Mouse (Mus musculus): ENCODE data around the gene Stx1a. TPM values are rescaled to one million over a fixed set of nuclear protein-coding genes. Genes with fewer than 3 reads are reported as not detected.
"Not testable (repeated sequence)": the region's sequence is repeated elsewhere in the genome, so short reads cannot be mapped to it uniquely, and the experiment has no call there.

Gene Stx1a
- polyA plus RNA-seq, 1 experiment: 10.5 TPM

DNA sequence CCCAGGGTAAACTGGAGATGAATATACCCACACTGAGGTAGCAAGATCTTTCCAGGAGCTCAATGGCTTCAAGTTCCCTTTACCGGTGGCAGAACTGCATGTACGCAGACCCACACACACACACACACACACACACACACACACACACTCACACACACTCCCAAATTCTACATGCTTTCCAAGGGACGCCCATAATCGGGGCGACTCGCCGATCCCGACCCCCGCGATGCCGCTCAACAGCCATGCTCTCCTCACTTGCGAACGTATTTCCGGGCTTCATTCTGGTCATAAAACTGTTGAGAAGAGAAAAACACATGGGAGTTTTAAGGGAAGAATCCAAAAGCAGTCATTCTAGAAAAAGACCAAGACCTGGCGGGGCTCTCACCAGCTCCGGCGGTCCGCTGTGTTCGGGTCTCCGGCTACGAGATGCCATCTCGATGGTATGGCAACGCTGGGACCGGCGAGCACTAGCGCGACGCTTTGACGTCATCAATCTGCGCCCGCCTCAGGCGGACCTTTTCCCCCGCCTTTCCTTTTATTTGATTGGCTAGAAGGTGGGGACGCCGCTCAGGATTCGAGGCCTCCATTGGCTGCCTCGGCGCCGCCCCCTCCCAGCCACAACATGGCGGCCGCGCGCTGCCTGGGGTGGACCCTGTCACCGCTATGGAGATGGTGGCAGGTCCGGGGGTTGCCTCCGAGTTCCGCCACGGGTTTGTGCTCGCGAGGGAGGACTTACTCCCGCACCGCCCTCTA is 40.5 kb downstream of the Stx1a start, which contains the start of gene Dnajc30:
Gene Dnajc30 (plus strand): TSS at position 574 of the 753 bp plus-strand sequence.
- Histone ChIP-seq H3K4me1 (ENCODE audit: control insufficient read depth, insufficient read depth, low read length) (no peaks in the 10 kb centered on the region), H3K4me3 (ENCODE audit: low read depth, low read length) (peak within 1 kb of the TSS; percentile 99), H3K27ac (ENCODE audit: insufficient read depth, low read length) (no peak within 1 kb of the TSS), H3K9me3 (replicated peaks; ENCODE audit: control insufficient read depth, insufficient read depth, low read length, poor library complexity, severe bottlenecking) (no peaks in the 10 kb centered on the region), H3K36me3 (ENCODE audit: control insufficient read depth, insufficient read depth, low read length, poor library complexity, severe bottlenecking) (peaks cover 6% of the 10 kb centered on the region), H3K9ac (ENCODE audit: low read depth, poor library complexity, severe bottlenecking) (peak within 1 kb of the TSS; percentile 60), H3K27me3 (ENCODE audit: control insufficient read depth, insufficient read depth, low read length, poor library complexity, severe bottlenecking) (no peaks in the 10 kb centered on the region)
- no peak for TF ChIP-seq POLR2A (IDR thresholded peaks at IDR 0.05; ENCODE audit: insufficient read depth, low read length)
- no peak for TF ChIP-seq EP300 (IDR thresholded peaks at IDR 0.05; ENCODE audit: insufficient read depth, low read depth, low read length)
- TF ChIP-seq CTCF (IDR thresholded peaks at IDR 0.05; ENCODE audit: low read depth, low read length): no peak

DNA sequence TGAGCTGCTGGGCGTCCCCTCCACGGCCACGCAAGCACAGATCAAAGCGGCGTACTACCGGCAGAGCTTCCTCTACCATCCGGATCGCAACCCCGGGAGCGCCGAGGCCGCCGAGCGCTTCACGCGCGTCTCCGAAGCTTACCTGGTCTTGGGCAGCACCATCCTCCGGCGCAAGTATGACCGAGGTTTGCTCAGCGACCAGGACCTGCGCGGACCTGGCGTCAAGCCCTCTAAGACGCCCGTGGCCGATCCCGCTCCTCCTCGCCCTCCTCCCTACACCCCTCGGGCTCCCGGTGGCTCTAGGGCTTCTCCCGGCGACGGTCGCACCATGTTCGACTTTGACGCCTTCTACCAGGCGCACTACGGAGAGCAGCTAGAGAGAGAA is 41.1 kb downstream of the Stx1a start:
- Histone ChIP-seq H3K4me1 (ENCODE audit: control insufficient read depth, insufficient read depth, low read length) (no peaks in the 10 kb centered on the region), H3K4me3 (ENCODE audit: low read depth, low read length) (peak overlapping the region; percentile 80), H3K27ac (ENCODE audit: insufficient read depth, low read length) (no peak overlapping the region), H3K9ac (ENCODE audit: low read depth, poor library complexity, severe bottlenecking) (peak overlapping the region; percentile 60), H3K9me3 (replicated peaks; ENCODE audit: control insufficient read depth, insufficient read depth, low read length, poor library complexity, severe bottlenecking) (no peaks in the 10 kb centered on the region), H3K36me3 (ENCODE audit: control insufficient read depth, insufficient read depth, low read length, poor library complexity, severe bottlenecking) (peaks cover 6% of the 10 kb centered on the region), H3K27me3 (ENCODE audit: control insufficient read depth, insufficient read depth, low read length, poor library complexity, severe bottlenecking) (no peaks in the 10 kb centered on the region)
- TF ChIP-seq EP300 (IDR thresholded peaks at IDR 0.05; ENCODE audit: insufficient read depth, low read depth, low read length) (no peak), POLR2A (IDR thresholded peaks at IDR 0.05; ENCODE audit: insufficient read depth, low read length) (no peak), CTCF (IDR thresholded peaks at IDR 0.05; ENCODE audit: low read depth, low read length) (no peak)

DNA sequence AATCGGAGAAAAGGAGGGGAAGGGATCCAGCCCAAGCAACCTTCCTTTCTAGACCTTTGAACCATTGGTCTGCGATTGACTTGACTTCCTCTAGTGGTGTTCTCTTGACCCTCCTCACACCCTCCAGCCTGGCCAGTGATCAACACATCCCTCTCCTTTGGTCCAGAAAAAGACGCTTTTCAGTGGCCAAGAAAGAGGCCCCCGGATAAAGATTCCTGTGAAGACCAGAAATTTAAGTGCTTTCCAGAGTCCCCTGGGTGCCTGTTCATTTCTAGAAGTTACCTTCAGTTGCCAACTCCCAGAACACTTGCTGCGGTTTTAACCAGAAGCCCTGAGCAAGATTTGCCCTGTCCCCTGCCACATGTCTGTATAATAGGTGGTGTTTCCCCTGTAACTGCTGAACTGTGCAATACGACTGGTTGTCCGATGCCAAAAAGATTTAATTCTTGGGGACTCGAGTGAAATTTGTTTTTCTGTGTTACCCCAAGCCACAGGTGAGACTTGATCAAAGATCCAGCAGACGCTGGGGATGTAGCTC is 41.7 kb downstream of the Stx1a start, which contains the start of gene Bud23:
Gene Bud23 (minus strand): TSS at position 51 of the 538 bp plus-strand sequence.
- peak within 1 kb of the TSS; percentile 99 for H3K4me3 ChIP-seq (ENCODE audit: low read depth, low read length)
- not testable (repeated sequence) for H3K36me3 ChIP-seq (ENCODE audit: control insufficient read depth, insufficient read depth, low read length, poor library complexity, severe bottlenecking); H3K4me1 ChIP-seq (ENCODE audit: control insufficient read depth, insufficient read depth, low read length); H3K27ac ChIP-seq (ENCODE audit: insufficient read depth, low read length); H3K9me3 ChIP-seq (replicated peaks; ENCODE audit: control insufficient read depth, insufficient read depth, low read length, poor library complexity, severe bottlenecking); H3K27me3 ChIP-seq (ENCODE audit: control insufficient read depth, insufficient read depth, low read length, poor library complexity, severe bottlenecking)
- peak within 1 kb of the TSS; percentile 60 for H3K9ac ChIP-seq (ENCODE audit: low read depth, poor library complexity, severe bottlenecking)

DNA sequence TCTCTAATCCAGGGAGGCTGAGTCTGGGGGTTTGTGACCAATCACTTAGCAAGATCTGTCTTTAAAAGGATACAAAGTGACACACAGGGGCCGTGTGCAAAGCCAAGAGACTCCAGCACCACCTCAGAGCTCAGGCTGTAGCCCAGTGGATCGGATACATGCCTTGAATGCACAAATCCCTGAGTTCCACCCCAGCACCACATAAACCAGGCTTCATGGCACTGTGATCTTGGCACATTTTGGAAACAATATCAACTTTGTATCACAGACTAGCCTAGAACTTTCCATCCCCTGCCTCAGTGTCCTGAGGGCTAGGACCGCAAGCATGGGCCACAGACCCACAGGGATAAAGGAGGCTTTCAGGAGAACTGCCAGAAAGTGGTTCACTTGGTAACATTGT is 42.7 kb downstream of the Stx1a start:
- H3K27ac ChIP-seq (ENCODE audit: insufficient read depth, low read length): no peak overlapping the region
- no peaks in the 10 kb centered on the region for H3K27me3 ChIP-seq (ENCODE audit: control insufficient read depth, insufficient read depth, low read length, poor library complexity, severe bottlenecking)
- H3K4me3 ChIP-seq (ENCODE audit: low read depth, low read length): no peak overlapping the region
- TF ChIP-seq CTCF (IDR thresholded peaks at IDR 0.05; ENCODE audit: low read depth, low read length) (no peak), POLR2A (IDR thresholded peaks at IDR 0.05; ENCODE audit: insufficient read depth, low read length) (no peak), EP300 (IDR thresholded peaks at IDR 0.05; ENCODE audit: insufficient read depth, low read depth, low read length) (no peak)
- no peak overlapping the region for H3K9ac ChIP-seq (ENCODE audit: low read depth, poor library complexity, severe bottlenecking)
- H3K36me3 ChIP-seq (ENCODE audit: control insufficient read depth, insufficient read depth, low read length, poor library complexity, severe bottlenecking): no peaks in the 10 kb centered on the region
- no peaks in the 10 kb centered on the region for H3K9me3 ChIP-seq (replicated peaks; ENCODE audit: control insufficient read depth, insufficient read depth, low read length, poor library complexity, severe bottlenecking)
- H3K4me1 ChIP-seq (ENCODE audit: control insufficient read depth, insufficient read depth, low read length): no peaks in the 10 kb centered on the region

DNA sequence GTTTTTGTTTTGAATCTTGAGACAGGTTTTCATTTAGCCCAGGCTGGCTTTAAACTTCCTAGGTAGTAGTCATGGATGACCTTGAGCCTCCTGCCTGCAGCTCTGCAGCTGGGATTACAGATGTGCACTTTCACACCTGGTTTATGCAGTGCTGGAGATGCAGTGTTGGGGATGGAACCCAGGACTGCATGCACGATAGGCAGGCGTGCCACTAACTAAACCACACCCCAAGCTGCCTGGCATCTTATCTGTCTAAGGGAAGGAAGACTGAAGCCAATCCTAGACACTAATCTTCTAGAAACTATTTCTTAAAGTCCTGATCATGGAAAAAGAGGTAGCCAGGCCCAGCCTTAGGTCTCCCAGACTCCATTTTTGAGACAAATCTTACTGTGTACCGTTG is 47.2 kb downstream of the Stx1a start:
- Histone ChIP-seq H3K4me1 (ENCODE audit: control insufficient read depth, insufficient read depth, low read length) (peaks cover 6% of the 10 kb centered on the region), H3K36me3 (ENCODE audit: control insufficient read depth, insufficient read depth, low read length, poor library complexity, severe bottlenecking) (no peaks in the 10 kb centered on the region), H3K27me3 (ENCODE audit: control insufficient read depth, insufficient read depth, low read length, poor library complexity, severe bottlenecking) (no peaks in the 10 kb centered on the region), H3K4me3 (ENCODE audit: low read depth, low read length) (no peak overlapping the region), H3K9ac (ENCODE audit: low read depth, poor library complexity, severe bottlenecking) (no peak overlapping the region), H3K9me3 (replicated peaks; ENCODE audit: control insufficient read depth, insufficient read depth, low read length, poor library complexity, severe bottlenecking) (no peaks in the 10 kb centered on the region), H3K27ac (ENCODE audit: insufficient read depth, low read length) (no peak overlapping the region)
- no peak for TF ChIP-seq POLR2A (IDR thresholded peaks at IDR 0.05; ENCODE audit: insufficient read depth, low read length)
- TF ChIP-seq CTCF (IDR thresholded peaks at IDR 0.05; ENCODE audit: low read depth, low read length): no peak
- TF ChIP-seq EP300 (IDR thresholded peaks at IDR 0.05; ENCODE audit: insufficient read depth, low read depth, low read length): no peak

DNA sequence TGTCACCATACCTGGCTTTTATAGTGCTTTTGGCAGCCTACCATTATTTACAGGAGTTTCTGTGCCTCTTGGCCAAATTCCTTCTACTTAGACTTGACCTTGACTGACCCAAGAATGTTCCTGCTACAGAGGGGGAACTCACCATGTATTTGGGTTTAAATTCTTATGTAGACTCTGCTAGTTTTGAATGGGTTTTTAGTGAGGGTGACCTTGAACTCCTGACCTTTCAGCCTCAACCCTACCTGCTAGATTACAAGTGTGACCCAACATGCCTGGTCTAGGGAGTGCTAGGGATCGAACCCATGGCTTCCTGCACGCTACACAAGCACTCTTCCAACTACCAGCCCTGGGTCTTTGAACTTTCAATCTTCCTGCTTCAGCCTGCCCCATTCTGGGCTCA is 48.8 kb downstream of the Stx1a start:
- TF ChIP-seq POLR2A (IDR thresholded peaks at IDR 0.05; ENCODE audit: insufficient read depth, low read length) (no peak), EP300 (IDR thresholded peaks at IDR 0.05; ENCODE audit: insufficient read depth, low read depth, low read length) (no peak), CTCF (IDR thresholded peaks at IDR 0.05; ENCODE audit: low read depth, low read length) (no peak)
- H3K36me3 ChIP-seq (ENCODE audit: control insufficient read depth, insufficient read depth, low read length, poor library complexity, severe bottlenecking): no peaks in the 10 kb centered on the region
- H3K9me3 ChIP-seq (replicated peaks; ENCODE audit: control insufficient read depth, insufficient read depth, low read length, poor library complexity, severe bottlenecking): no peaks in the 10 kb centered on the region
- H3K27ac ChIP-seq (ENCODE audit: insufficient read depth, low read length): peak overlapping the region; percentile 60; the same call in 1 of the 2 replicates
- H3K9ac ChIP-seq (ENCODE audit: low read depth, poor library complexity, severe bottlenecking): no peak overlapping the region; the same call in 1 of the 2 replicates
- H3K4me3 ChIP-seq (ENCODE audit: low read depth, low read length): peak overlapping the region; percentile 61
- peaks cover 11% of the 10 kb centered on the region for H3K4me1 ChIP-seq (ENCODE audit: control insufficient read depth, insufficient read depth, low read length)
- no peaks in the 10 kb centered on the region for H3K27me3 ChIP-seq (ENCODE audit: control insufficient read depth, insufficient read depth, low read length, poor library complexity, severe bottlenecking)
